Mouse (Mus musculus) small intestine, adult 2 months (tissue): ENCODE measurements at regions not wholly inside any gene's neighbourhood (a gene's known extent, or its start where the extent isn't known, plus 50 kb on each side); places are given as distances from the start of the nearest gene placed in this dataset.

Experiments
- CTCF ChIP-seq: fragments of 200-500 bp; IDR thresholded peaks from 2 replicates; pipeline ENCODE4 v1.5.1; 2012; ENCODE audit warnings: low read depth, mild to moderate bottlenecking, control low read depth, inconsistent platforms, low read length, moderate library complexity, mixed read lengths; ENCODE audit not compliant: insufficient replicate concordance, insufficient read length; ENCODE audit errors: extremely low read depth
- POLR2A ChIP-seq: fragments of 200-500 bp; IDR thresholded peaks from 2 replicates; pipeline ENCODE4 v1.6.1; 2012; ENCODE audit warnings: low read depth, mild to moderate bottlenecking, control low read depth, inconsistent platforms, low read length, moderate library complexity

GRCm38 (mm10) chr17:81185685-81186084, 120.8 kb upstream of the Thumpd2 start:
- TF ChIP-seq CTCF (no peak), POLR2A (no peak)
